Mouse (Mus musculus): ENCODE measurements around the gene Tst. TPM values are rescaled to one million over a fixed set of nuclear protein-coding genes. Genes with fewer than 3 reads are reported as not detected.

The Tst gene
- polyA plus RNA-seq, 1 experiment: 23.8 TPM

- H3K4me1 ChIP-seq (ENCODE audit: control insufficient read depth, insufficient read depth, low read length): peaks cover 7% of the 10 kb centered on the region
- H3K4me3 ChIP-seq (replicated peaks; ENCODE audit: control insufficient read depth, low read depth, low read length): no peak overlapping the region
- peak overlapping the region; percentile 65 for H3K27ac ChIP-seq (ENCODE audit: control insufficient read depth, insufficient read depth, low read depth, low read length, poor library complexity)
- no peak for TF ChIP-seq POLR2A (IDR thresholded peaks at IDR 0.05; ENCODE audit: borderline replicate concordance, control insufficient read depth, low read depth, low read length)
- no peak for TF ChIP-seq CTCF (IDR thresholded peaks at IDR 0.05; ENCODE audit: control insufficient read depth, insufficient read depth, low read length)
- WGBS: 37% methylated on average over 6 of the region's 6 CpGs
These were observed 4.4 kb downstream of the Tst start for GRCm38 (mm10) chr15:78401345-78401744.

GRCm38 (mm10) chr15:78395478-78395962, 10.2 kb downstream of the Tst start, which contains the start of gene Tex33:
Gene Tex33 (minus strand): TSS chr15:78395912.
- WGBS: 91% methylated on average over 8 of the region's 8 CpGs
- no peak for TF ChIP-seq CTCF (IDR thresholded peaks at IDR 0.05; ENCODE audit: control insufficient read depth, insufficient read depth, low read length)
- TF ChIP-seq POLR2A (IDR thresholded peaks at IDR 0.05; ENCODE audit: borderline replicate concordance, control insufficient read depth, low read depth, low read length): no peak
- Histone ChIP-seq H3K4me3 (replicated peaks; ENCODE audit: control insufficient read depth, low read depth, low read length) (no peak within 1 kb of the TSS), H3K27ac (ENCODE audit: control insufficient read depth, insufficient read depth, low read depth, low read length, poor library complexity) (no peak within 1 kb of the TSS), H3K4me1 (ENCODE audit: control insufficient read depth, insufficient read depth, low read length) (no peaks in the 10 kb centered on the region)

DNA sequence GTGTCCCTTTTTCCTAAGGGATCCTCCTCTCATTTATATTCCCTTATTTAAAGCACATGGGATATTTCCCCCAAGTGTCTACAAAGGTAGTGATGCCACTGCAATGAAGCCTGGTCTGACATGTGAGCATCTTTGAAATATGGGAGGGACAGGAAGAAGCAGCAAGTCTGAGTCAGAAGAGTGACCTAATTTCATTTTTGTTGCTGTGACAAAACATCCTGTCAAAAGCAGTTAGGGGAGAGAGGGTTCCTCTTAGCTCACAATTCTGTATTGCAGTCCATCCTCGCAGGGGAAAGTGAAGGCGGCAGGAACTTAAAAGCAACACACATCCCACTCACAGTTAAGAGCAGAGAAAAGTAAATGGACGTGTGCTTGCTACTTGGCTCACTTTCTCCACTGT, 14.9 kb downstream of the Tst start:
- TF ChIP-seq CTCF (IDR thresholded peaks at IDR 0.05; ENCODE audit: control insufficient read depth, insufficient read depth, low read length) (no peak), POLR2A (IDR thresholded peaks at IDR 0.05; ENCODE audit: borderline replicate concordance, control insufficient read depth, low read depth, low read length) (no peak)
- H3K4me3 ChIP-seq (replicated peaks; ENCODE audit: control insufficient read depth, low read depth, low read length): no peak overlapping the region
- no peaks in the 10 kb centered on the region; the same call in 1 of the 2 replicates for H3K4me1 ChIP-seq (ENCODE audit: control insufficient read depth, insufficient read depth, low read length)
- peak overlapping the region; percentile 43 for H3K27ac ChIP-seq (ENCODE audit: control insufficient read depth, insufficient read depth, low read depth, low read length, poor library complexity)
- WGBS: 30% methylated on average over 3 of the region's 3 CpGs

- no peak overlapping the region for H3K4me3 ChIP-seq (replicated peaks; ENCODE audit: control insufficient read depth, low read depth, low read length)
- H3K27ac ChIP-seq (ENCODE audit: control insufficient read depth, insufficient read depth, low read depth, low read length, poor library complexity): no peak overlapping the region
- peaks cover 4% of the 10 kb centered on the region; the same call in 1 of the 2 replicates for H3K4me1 ChIP-seq (ENCODE audit: control insufficient read depth, insufficient read depth, low read length)
- 61% methylated on average over 1 of the region's 1 CpGs for WGBS
- TF ChIP-seq CTCF (IDR thresholded peaks at IDR 0.05; ENCODE audit: control insufficient read depth, insufficient read depth, low read length) (no peak), POLR2A (IDR thresholded peaks at IDR 0.05; ENCODE audit: borderline replicate concordance, control insufficient read depth, low read depth, low read length) (no peak)
These were observed 20.1 kb downstream of the Tst start for GRCm38 (mm10) chr15:78385564-78385963.

DNA sequence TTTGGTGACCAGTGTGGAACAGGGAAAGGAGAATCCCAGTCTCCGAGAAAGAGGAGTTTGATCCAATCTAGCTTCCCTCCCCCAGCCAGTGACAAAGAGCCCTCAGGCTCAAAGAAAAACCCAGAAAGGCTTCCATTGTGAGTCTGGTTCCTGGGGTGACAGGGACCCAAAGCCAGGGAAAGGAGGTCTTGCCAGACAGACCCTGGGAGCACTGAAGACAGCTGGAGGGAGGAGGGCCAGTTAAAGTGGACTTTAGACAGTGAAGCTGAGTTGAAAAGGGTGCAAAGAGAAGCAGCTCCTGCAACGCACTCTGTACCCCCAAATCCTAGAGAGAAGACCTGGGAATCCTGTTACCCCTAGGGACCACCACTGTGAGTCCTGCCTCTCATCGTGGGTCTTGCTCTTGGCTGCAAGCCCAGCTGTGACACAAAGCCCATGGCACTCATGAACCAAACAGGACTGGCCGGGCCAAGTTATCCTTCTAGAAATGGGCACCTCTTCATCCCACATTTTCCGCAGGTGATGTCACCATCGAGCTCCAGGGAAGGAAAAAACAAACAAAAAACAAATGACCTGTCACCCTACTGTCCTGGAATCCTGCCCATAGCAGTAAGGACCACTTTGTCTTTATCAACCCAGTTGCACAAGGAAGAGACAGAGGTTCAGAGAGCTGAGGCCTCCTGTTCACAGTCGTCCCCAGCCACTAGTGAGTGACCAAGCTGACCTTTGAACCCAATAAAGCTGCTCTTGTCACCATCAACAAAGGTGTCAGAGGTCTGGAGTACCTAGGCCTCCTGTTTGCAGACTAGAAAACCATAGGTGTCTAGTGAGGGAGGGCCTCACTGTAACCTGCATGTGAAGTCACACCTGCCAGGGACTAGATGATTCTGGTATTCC, 21.2 kb downstream of the Tst start:
- no peak overlapping the region for H3K4me3 ChIP-seq (replicated peaks; ENCODE audit: control insufficient read depth, low read depth, low read length)
- H3K27ac ChIP-seq (ENCODE audit: control insufficient read depth, insufficient read depth, low read depth, low read length, poor library complexity): no peak overlapping the region
- 67% methylated on average over 7 of the region's 7 CpGs for WGBS
- peaks cover 4% of the 10 kb centered on the region; the same call in 1 of the 2 replicates for H3K4me1 ChIP-seq (ENCODE audit: control insufficient read depth, insufficient read depth, low read length)
- no peak for TF ChIP-seq CTCF (IDR thresholded peaks at IDR 0.05; ENCODE audit: control insufficient read depth, insufficient read depth, low read length)
- no peak for TF ChIP-seq POLR2A (IDR thresholded peaks at IDR 0.05; ENCODE audit: borderline replicate concordance, control insufficient read depth, low read depth, low read length)

GRCm38 (mm10) chr15:78383450-78384219, 22.1 kb downstream of the Tst start:
- TF ChIP-seq POLR2A (IDR thresholded peaks at IDR 0.05; ENCODE audit: borderline replicate concordance, control insufficient read depth, low read depth, low read length) (no peak), CTCF (IDR thresholded peaks at IDR 0.05; ENCODE audit: control insufficient read depth, insufficient read depth, low read length) (no peak)
- no peak overlapping the region for H3K27ac ChIP-seq (ENCODE audit: control insufficient read depth, insufficient read depth, low read depth, low read length, poor library complexity)
- WGBS: 67% methylated on average over 11 of the region's 11 CpGs
- no peak overlapping the region for H3K4me3 ChIP-seq (replicated peaks; ENCODE audit: control insufficient read depth, low read depth, low read length)
- peaks cover 4% of the 10 kb centered on the region; the same call in 1 of the 2 replicates for H3K4me1 ChIP-seq (ENCODE audit: control insufficient read depth, insufficient read depth, low read length)

DNA sequence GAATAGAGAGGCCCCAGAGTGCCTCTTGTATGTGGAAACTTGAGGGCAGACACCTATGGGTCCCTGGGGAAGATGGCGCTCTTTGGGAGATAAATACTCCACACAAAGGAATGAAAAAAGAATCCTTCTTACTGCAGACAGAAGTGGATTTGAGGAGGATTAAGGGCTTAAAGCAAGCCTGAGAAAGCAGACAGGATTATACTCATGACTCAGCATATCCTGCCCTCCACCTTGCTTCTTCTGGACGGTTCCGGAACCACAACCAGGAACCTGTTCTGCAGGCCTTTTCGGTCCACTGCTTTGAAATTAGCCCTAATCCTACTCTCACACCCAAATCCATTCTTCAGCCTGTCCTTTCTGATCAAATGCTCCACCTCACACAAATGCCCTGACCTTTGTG, 23.6 kb downstream of the Tst start:
- no peak for TF ChIP-seq CTCF (IDR thresholded peaks at IDR 0.05; ENCODE audit: control insufficient read depth, insufficient read depth, low read length)
- TF ChIP-seq POLR2A (IDR thresholded peaks at IDR 0.05; ENCODE audit: borderline replicate concordance, control insufficient read depth, low read depth, low read length): no peak
- Histone ChIP-seq H3K27ac (ENCODE audit: control insufficient read depth, insufficient read depth, low read depth, low read length, poor library complexity) (no peak overlapping the region), H3K4me3 (replicated peaks; ENCODE audit: control insufficient read depth, low read depth, low read length) (no peak overlapping the region), H3K4me1 (ENCODE audit: control insufficient read depth, insufficient read depth, low read length) (peaks cover 4% of the 10 kb centered on the region; the same call in 1 of the 2 replicates)
- WGBS: 65% methylated on average over 4 of the region's 4 CpGs

DNA sequence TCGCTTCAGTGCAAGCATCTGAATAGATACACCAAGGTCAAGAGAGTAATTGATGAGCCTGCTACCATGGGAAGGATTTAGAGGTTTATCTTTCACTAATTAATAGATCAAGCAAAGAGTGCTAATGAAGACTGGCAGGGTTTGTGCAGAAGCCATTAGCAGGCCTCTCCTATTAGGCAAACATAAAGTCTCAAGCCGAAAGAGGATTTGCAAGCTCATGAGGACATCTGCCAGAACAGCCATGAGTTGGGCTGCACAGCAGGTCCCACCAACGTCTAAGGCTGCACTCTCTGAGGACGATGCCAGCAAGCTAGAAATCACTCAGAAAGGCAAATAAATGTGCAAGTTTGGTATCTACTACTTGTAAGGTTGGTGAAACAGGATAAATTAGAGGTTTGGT, 25.0 kb downstream of the Tst start:
- 78% methylated on average over 4 of the region's 4 CpGs for WGBS
- H3K27ac ChIP-seq (ENCODE audit: control insufficient read depth, insufficient read depth, low read depth, low read length, poor library complexity): no peak overlapping the region
- H3K4me1 ChIP-seq (ENCODE audit: control insufficient read depth, insufficient read depth, low read length): peaks cover 4% of the 10 kb centered on the region; the same call in 1 of the 2 replicates
- TF ChIP-seq CTCF (IDR thresholded peaks at IDR 0.05; ENCODE audit: control insufficient read depth, insufficient read depth, low read length) (no peak), POLR2A (IDR thresholded peaks at IDR 0.05; ENCODE audit: borderline replicate concordance, control insufficient read depth, low read depth, low read length) (no peak)
- H3K4me3 ChIP-seq (replicated peaks; ENCODE audit: control insufficient read depth, low read depth, low read length): no peak overlapping the region

Data from bone marrow, adult 2 months (tissue).